Mouse (Mus musculus): Measurements from ENCODE around the gene St14.

St14 gene

GRCm38 (mm10) chr9:31122464-31123030 is 9.1 kb downstream of the St14 start:
- DNase-seq = no peak

DNA sequence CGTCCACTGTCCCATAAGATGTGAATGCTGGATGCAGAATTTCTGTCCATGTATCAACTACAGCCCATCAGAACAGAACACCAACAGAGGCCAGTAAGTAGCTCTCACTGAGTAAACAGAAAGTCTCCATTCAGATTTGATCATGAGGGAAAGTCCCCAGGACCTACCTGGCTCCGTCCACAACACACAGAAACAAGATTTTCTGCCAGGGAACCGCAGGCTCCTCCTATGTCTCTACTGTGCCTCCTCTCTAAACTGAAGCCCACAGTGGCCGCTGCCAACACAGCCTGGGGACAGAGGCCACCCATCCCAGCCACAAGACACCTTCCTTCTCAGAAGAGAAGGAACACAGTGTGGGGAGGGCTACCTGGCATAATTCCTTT is 11.1 kb downstream of the St14 start:
- DNase-seq = no peak

DNA sequence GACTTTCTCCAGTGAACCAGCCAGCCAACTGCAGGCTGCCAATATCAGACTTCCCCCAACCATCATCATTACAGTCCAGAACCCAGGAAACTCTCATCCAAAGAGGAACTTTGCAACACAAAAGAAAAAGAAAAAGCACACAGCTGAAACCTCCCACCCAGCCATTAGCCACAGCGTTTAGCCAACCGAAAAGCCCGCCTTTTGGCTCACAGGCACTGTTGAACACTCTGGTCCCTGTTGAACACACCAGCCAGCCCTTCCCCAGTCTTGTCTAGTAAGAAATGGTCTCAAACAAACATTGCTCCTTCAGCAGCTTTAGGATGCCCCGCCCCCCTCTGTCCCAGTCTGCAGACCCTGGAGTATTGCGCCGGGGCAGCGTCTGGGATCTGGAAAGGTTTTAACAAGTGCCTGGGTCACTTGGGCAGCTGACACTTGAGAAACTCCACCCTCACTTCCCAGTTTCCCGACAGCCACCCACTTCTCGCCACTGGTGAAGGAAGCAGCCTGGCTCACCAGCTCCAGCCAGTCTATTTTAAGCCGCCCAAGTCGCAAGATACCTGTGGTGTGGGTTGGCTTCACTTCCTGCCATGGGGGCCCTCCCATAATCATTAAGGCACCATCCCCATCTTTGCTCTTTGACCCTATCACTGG is 11.6 kb downstream of the St14 start:
- DNase-seq = no peak

- no peak for DNase-seq
These were observed 12.2 kb downstream of the St14 start for GRCm38 (mm10) chr9:31119405-31119804.

DNA sequence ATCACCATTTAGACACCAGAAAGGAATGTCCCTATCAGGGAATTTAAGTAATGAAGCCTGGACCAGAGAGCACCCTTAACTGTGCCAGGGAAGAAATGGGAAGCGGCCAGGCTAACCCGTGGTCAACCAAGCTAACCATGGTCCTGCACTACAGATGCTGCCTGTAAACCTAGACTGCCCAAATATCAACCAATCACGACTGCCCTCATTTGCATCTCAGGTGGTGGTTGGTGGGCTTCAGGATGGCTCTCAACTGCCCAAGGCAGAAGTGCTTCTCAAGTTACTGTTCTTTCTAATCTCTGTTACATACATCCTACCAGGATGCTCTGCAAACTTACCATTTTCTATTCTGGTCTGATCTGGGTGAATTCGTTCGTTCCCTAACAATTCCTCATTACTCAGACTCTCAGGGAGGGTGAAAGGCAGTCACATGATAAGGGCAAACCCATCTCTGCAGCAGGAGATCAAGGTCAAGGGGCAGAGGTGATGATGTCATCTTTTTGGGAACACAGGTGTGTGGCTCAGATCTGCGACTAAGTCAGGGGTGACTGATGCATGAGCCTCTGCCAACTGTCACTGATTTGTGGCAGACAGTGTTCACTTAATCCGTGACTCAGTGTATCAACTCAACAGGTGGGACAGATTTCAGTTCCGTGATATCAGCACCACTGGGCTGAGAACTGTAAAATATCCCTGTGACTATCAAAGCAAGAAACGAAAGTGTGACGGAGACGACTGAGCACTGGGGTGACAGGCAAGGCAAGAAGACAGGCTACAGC is 12.9 kb downstream of the St14 start:
- DNase-seq = no peak

DNA sequence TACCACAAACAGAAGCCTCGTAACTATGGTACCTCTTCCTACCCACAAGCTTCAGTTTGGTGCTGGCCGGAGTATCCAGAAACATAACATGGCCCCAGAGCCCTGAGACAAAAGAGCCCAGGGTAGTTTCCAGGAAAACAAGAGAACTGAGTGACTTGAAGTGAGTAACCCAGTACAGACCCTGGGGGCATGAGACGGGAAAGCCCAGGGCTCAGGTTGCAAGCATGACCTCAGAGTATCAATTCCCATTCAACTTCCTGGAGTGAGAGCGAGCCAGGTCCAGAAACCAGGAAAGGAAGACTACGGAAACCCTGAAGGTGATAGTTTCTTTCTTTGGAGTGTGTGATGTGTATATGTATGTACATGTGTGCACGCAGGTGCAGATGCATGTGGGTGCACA is 14.2 kb downstream of the St14 start:
- no peak for DNase-seq

DNA sequence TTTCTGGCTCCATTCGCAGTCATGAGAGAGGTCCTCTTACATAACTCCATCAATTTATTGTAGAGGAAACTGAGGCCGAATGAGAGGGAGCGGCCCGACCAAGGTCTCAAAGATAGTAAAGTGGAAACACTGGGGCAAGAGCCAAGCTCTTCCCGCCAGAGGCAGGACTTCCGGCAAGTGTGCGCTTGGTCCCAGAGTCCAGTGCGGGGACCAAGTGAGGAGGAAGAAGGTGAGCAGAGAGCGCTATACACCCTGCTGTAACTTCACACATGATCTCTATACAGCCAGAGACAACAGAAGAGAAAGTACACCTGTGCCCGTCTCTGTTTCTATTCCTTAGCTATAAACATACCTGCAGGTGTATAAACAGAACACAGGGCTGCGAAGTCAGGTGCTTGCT is 14.6 kb downstream of the St14 start:
- no peak for DNase-seq

DNA sequence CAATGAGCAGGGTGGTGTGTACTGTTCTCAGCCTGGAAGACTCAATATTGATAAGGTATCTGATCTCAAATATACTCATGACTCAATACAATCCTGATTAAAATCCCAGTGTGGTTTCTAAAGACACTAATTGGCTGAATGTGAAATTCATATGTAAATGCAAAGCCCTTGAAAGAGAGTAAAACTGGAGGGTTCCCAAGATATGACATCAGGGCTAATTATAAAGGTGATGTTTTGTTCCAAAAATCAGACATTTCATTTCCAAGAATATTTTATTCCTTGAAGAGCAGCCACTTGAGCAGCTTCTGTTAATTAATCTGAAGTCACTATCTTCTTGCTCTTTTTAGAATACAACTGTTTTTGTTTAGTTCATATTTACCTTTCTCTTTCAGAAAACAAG is 16.1 kb downstream of the St14 start:
- no peak for DNase-seq

- no peak for DNase-seq
These were observed 23.2 kb downstream of the St14 start for GRCm38 (mm10) chr9:31108464-31108863.

DNA sequence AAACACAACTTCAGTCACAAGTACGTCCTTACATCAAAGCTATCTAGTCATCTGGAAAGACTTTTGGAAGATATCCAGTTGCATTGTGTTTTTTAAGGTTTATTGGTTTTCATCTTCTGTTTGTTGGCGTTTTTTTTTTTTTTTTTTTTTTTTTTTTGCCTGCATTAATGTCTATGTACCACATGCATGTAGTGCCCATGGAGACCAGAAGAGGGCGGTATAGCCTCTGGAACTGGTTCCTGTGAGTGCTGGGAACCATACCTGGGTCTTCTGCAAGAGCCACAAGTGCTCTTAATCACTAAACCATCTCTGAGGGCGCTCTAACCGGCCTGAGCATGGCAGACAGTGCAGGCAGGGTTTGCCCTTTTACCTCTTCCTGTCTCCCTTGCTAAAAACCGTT is 33.5 kb downstream of the St14 start:
- DNase-seq = no peak

- DNase-seq = peak in 1 of 2 experiments; percentile 48
These were observed 34.3 kb downstream of the St14 start for GRCm38 (mm10) chr9:31097088-31098082.

DNA sequence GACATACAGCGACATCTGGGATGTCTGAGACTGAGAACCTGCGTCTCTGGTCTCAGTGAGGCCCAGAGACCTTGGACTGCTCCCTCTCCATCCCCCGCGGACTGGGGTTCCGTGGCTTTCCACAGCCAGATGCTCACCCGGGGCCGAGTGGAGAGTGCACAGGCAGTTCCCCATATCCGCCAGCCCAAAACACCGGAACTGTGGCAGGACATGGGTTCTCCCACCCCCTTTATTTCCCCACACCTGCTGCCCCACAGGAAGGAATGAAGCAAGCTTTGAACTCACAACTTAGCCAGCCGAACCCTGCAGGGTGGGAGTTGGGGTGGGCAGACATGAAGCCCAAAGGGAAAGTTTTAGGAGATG is 38.8 kb downstream of the St14 start:
- no peak for DNase-seq

- DNase-seq = no peak
These were observed 39.4 kb downstream of the St14 start for GRCm38 (mm10) chr9:31092111-31092832.

GRCm38 (mm10) chr9:31091162-31091581 is 40.5 kb downstream of the St14 start:
- DNase-seq = no peak

DNA sequence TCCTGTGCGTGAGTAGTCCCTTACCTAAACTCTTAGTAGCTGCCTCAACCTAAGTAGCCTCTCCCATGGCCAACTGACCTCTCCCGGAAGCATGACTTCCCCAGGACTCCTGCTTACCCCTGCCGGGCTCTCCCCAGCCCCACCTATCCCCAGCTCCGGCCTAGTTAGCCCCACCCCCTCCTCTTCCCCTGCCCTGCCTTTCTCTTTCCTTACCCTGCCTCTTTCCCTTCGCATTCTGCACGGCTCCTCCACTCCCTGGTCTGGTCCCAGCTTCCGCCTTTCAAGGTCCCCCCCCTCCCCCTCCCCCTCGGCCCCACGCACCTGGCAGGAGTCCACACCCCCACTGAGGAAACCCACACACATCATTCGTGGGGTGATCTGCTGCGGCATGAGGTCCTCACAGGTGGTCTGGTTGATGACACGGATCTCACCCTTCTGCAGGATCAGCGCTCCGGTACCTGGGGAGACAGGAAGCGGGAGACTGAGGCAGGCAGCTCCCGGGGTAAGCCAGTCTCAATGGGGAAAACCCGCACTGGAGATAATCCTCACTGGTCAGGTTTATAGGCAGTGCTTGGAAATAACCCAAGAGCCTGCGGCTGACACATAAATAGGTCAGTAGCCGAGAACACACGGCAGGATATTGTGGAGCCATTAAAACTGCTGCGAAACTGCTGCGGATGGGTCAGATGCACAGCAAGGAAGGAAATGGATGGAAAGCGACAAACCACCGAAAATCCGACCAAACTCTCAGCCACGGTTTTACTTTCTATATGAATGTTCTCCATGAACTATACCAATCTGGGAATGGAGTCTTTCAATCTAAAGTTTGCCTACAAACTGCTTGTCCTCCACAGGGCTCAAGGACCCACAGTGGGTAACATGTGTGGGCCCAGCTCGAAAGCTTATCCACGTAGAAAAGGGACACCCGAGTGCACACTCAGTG is 41.3 kb downstream of the St14 start:
- no peak for DNase-seq

GRCm38 (mm10) chr9:31089541-31089940 is 42.1 kb downstream of the St14 start:
- no peak for DNase-seq

DNA sequence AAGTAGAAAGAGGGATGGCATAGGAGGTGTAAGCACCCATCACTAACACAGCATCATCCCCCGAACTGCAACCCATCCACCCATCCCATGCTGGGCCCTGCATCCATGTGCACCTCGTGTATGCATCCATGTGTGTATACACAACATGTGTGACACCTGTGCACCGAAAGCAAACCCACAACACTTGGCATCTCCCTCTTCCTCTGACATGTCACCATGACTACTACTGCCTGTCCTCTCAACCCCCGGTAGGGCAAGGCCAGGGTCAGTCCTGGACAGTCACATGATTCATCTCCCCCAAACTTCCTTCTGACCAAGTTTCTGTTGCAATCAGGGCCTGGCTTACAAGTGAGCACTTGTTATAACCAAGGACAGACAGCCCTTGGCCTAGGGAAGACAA is 42.8 kb downstream of the St14 start:
- no peak for DNase-seq

GRCm38 (mm10) chr9:31088116-31088515 is 43.5 kb downstream of the St14 start:
- DNase-seq = no peak

GRCm38 (mm10) chr9:31087466-31087865 is 44.2 kb downstream of the St14 start:
- DNase-seq = no peak

GRCm38 (mm10) chr9:31086754-31087145 is 44.9 kb downstream of the St14 start:
- DNase-seq = no peak

GRCm38 (mm10) chr9:31086085-31086753 is 45.4 kb downstream of the St14 start:
- peak; percentile 85 to 90 for DNase-seq
